Comparison of ENCODE assay signal across 11 mouse cellular contexts in the genomic region with DNA sequence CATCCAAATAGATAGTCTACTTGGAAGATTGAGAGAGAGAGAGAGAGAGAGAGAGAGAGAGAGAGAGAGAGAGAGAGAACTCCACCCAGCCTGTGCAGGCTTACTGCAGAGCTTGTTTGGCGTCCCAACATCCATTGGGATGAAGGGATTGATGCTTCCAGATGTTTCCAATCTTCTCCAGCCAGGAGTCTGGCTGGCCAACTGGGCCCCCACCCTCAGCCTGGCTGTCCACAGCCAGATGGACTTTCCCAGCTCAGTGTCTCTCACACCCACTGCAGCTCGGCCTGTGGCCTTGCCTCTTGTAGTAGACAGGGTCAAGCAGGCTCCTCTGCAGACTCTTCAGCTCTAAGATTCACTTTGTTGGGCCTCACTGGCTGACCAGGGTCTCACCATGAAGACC. TPM values are rescaled to one million over a fixed set of nuclear protein-coding genes. Genes with fewer than 3 reads are reported as not detected.
DNase-seq lines count a peak whose midpoint lies in the region; ATAC-seq and TF ChIP-seq lines count a peak whose summit lies in the region.
"Had no signal": no experiment of that assay in that cellular context is flagged by ENCODE, and none has a peak within 500 bp of the region (broad histone marks: within the 10 kb centered on the region; RNA-seq: fewer than 3 reads in every experiment).

No protein-coding gene starts in this region.

- H3K4me3 ChIP-seq in forebrain, postnatal 0 days (ENCODE audit: low read depth, low read length) = no peak overlapping the region
- H3K4me3 ChIP-seq in midbrain, embryonic 16.5 days (ENCODE audit: low read depth, low read length) = no peak overlapping the region
- H3K4me3 ChIP-seq: limb, embryonic 12.5 days; midbrain, embryonic 12.5 days had no signal

- no peak overlapping the region for H3K27ac ChIP-seq in forebrain, postnatal 0 days (ENCODE audit: low read depth, low read length)
- no peak overlapping the region for H3K27ac ChIP-seq in midbrain, embryonic 16.5 days (ENCODE audit: low read length)
- H3K27ac ChIP-seq: limb, embryonic 12.5 days; midbrain, embryonic 12.5 days had no signal

- H3K4me1 ChIP-seq in forebrain, postnatal 0 days (ENCODE audit: insufficient read depth) = 0 out of 2 replicates have a peak, but pooled peaks cover 2% of the 10 kb centered on the region
- H3K4me1 ChIP-seq in midbrain, embryonic 16.5 days (ENCODE audit: control insufficient read depth, insufficient read depth, low read length) = peaks cover 1% of the 10 kb centered on the region

- DNase-seq in kidney, postnatal 14 days = peak; percentile 41
- no peak for DNase-seq in kidney, adult 18-20 months
- DNase-seq in gastrocnemius, postnatal 25 days = peak; percentile 82
- DNase-seq in heart, postnatal 36 days = peak; percentile 43 to 49
- DNase-seq in skeletal muscle tissue, adult 2 months (ENCODE audit: low read depth, low spot score) = peak; percentile 82
- DNase-seq in forebrain, postnatal 0 days = no peak
- DNase-seq in cerebellum, adult 11-12 months = no peak

- H3K4me2 ChIP-seq in forebrain, postnatal 0 days (ENCODE audit: low read depth) = no peak overlapping the region
- H3K4me2 ChIP-seq in midbrain, embryonic 16.5 days (ENCODE audit: low read length) = no peak overlapping the region
- H3K4me2 ChIP-seq: limb, embryonic 12.5 days; midbrain, embryonic 12.5 days had no signal

- H3K36me3 ChIP-seq in forebrain, postnatal 0 days (ENCODE audit: insufficient read depth) = no peaks in the 10 kb centered on the region
- H3K36me3 ChIP-seq in midbrain, embryonic 16.5 days (ENCODE audit: control insufficient read depth, insufficient read depth, low read length) = no peaks in the 10 kb centered on the region
- H3K36me3 ChIP-seq: limb, embryonic 12.5 days; midbrain, embryonic 12.5 days had no signal

- H3K9me3 ChIP-seq in forebrain, postnatal 0 days (ENCODE audit: low read length) = no peaks in the 10 kb centered on the region
- no peaks in the 10 kb centered on the region for H3K9me3 ChIP-seq in midbrain, embryonic 16.5 days (replicated peaks; ENCODE audit: control insufficient read depth, low read length, poor library complexity, severe bottlenecking)
- H3K9me3 ChIP-seq: limb, embryonic 12.5 days; midbrain, embryonic 12.5 days had no signal

- intact Hi-C loops in heart, postnatal 36 days (cut with DNase I) = no loop called here

- no peak for TF ChIP-seq CTCF in forebrain, postnatal 0 days (IDR thresholded peaks at IDR 0.05; ENCODE audit: low read depth)

- no peaks in the 10 kb centered on the region for H3K27me3 ChIP-seq in forebrain, postnatal 0 days (ENCODE audit: insufficient read depth, low read length)
- H3K27me3 ChIP-seq in midbrain, embryonic 16.5 days (ENCODE audit: control insufficient read depth, insufficient read depth, low read depth, low read length) = no peaks in the 10 kb centered on the region
- H3K27me3 ChIP-seq: limb, embryonic 12.5 days had no signal

- ATAC-seq in forebrain, postnatal 0 days = no peak
- ATAC-seq in midbrain, embryonic 16.5 days = no peak

- no peak overlapping the region for H3K9ac ChIP-seq in forebrain, postnatal 0 days
- no peak overlapping the region for H3K9ac ChIP-seq in midbrain, embryonic 16.5 days (ENCODE audit: low read depth, low read length)
- H3K9ac ChIP-seq: limb, embryonic 12.5 days; midbrain, embryonic 12.5 days had no signal

- 97% methylated on average over 2 of the region's 2 CpGs for WGBS in forebrain, postnatal 0 days
- WGBS in midbrain, embryonic 16.5 days = 85% methylated on average over 2 of the region's 2 CpGs

RNA-seq across cellular contexts. Expression of gene Fbln1, which starts 33.7 kb away (rescaled TPM):
- total RNA-seq in gastrocnemius, postnatal 25 days (2021) = 1 to 10 TPM; 8.5 to 9.0 TPM
- total RNA-seq in heart, postnatal 36 days (2021) = 10 to 100 TPM; 88.9 to 98.0 TPM
- total RNA-seq in forebrain, postnatal 0 days (2014; rRNA removed) = 38.2 and 60.3 TPM in 2 replicates
- 47.1 and 50.9 TPM in 2 replicates for polyA plus RNA-seq in forebrain, postnatal 0 days (2015; fragmentation: Nextera tagmentation; extraction: Ambion mirVana)
- 38.9 and 41.1 TPM in 2 replicates for polyA plus RNA-seq in midbrain, embryonic 16.5 days (2015; fragmentation: Nextera tagmentation; extraction: Ambion mirVana)
- total RNA-seq: neutrophil, adult 5-6 weeks had no signal

RNA-seq across cellular contexts. Expression of gene Ribc2, which starts 40.2 kb away (rescaled TPM):
- not detected for total RNA-seq in gastrocnemius, postnatal 25 days (2021)
- total RNA-seq in heart, postnatal 36 days (2021) = not detected
- 0.48 and 0.69 TPM in 2 replicates for total RNA-seq in forebrain, postnatal 0 days (2014; rRNA removed)
- 0.28 and 0.70 TPM in 2 replicates for polyA plus RNA-seq in forebrain, postnatal 0 days (2015; fragmentation: Nextera tagmentation; extraction: Ambion mirVana)
- 0.78 and 1.4 TPM in 2 replicates for polyA plus RNA-seq in midbrain, embryonic 16.5 days (2015; fragmentation: Nextera tagmentation; extraction: Ambion mirVana)
- total RNA-seq: neutrophil, adult 5-6 weeks had no signal

RNA-seq across cellular contexts. Expression of gene Smc1b, which starts 40.3 kb away (rescaled TPM):
- total RNA-seq in gastrocnemius, postnatal 25 days (2021) = not detected
- total RNA-seq in heart, postnatal 36 days (2021) = not detected
- total RNA-seq in forebrain, postnatal 0 days (2014; rRNA removed) = 0.08 and 0.43 TPM in 2 replicates
- polyA plus RNA-seq in forebrain, postnatal 0 days (2015; fragmentation: Nextera tagmentation; extraction: Ambion mirVana) = 0.19 TPM in 2 replicates
- 0.15 TPM in 2 replicates for polyA plus RNA-seq in midbrain, embryonic 16.5 days (2015; fragmentation: Nextera tagmentation; extraction: Ambion mirVana)
- total RNA-seq: neutrophil, adult 5-6 weeks had no signal

Comparison
In these comparisons a context has a peak if more than half of its experiments do, and no peak if none do; other contexts are left out.
1. DNase-seq: peak in kidney, postnatal 14 days (single experiment), gastrocnemius, postnatal 25 days (single experiment), heart, postnatal 36 days (2 of 2) and skeletal muscle tissue, adult 2 months (single experiment); none in kidney, adult 18-20 months (single experiment), forebrain, postnatal 0 days (single experiment) and cerebellum, adult 11-12 months (single experiment).